Mouse (Mus musculus) embryo, embryonic 9.5 days (tissue): ENCODE data around the gene Col19a1.
"Not testable (repeated sequence)": the region's sequence is repeated elsewhere in the genome, so short reads cannot be mapped to it uniquely, and the experiment has no call there.

Source experiments
- DNase-seq: peaks from one replicate; pipeline ENCODE4 v3.0.0-alpha.2; 2017; ENCODE audit errors: extremely low spot score

Gene Col19a1

GRCm38 (mm10) chr1:24587141-24587541 is at the start of gene Col19a1:
Gene Col19a1, minus strand, starts transcription at chr1:24587472.
- DNase-seq: peak; percentile 55

GRCm38 (mm10) chr1:24633553-24634132 is 46.4 kb upstream of the Col19a1 start:
- peak; percentile 35 for DNase-seq

GRCm38 (mm10) chr1:24612556-24612955 is 25.3 kb upstream of the Col19a1 start:
- DNase-seq: not testable (repeated sequence)

GRCm38 (mm10) chr1:24595096-24595495 is 7.8 kb upstream of the Col19a1 start:
- DNase-seq: no peak

- peak; percentile 54 for DNase-seq
Observed at GRCm38 (mm10) chr1:24586370-24587140, 717 bp downstream of the Col19a1 start.

- DNase-seq: no peak
Observed at GRCm38 (mm10) chr1:24572602-24573001, 14.7 kb downstream of the Col19a1 start.

- DNase-seq: no peak
Observed at GRCm38 (mm10) chr1:24564113-24564512, 23.2 kb downstream of the Col19a1 start.

GRCm38 (mm10) chr1:24558005-24558404 is 29.3 kb downstream of the Col19a1 start:
- DNase-seq: no peak

GRCm38 (mm10) chr1:24553462-24553861 is 33.8 kb downstream of the Col19a1 start:
- peak; percentile 19 for DNase-seq

- DNase-seq: no peak
Observed at GRCm38 (mm10) chr1:24550560-24551280, 36.6 kb downstream of the Col19a1 start.

GRCm38 (mm10) chr1:24550031-24550430 is 37.2 kb downstream of the Col19a1 start:
- no peak for DNase-seq

- no peak for DNase-seq
Observed at GRCm38 (mm10) chr1:24549050-24549449, 38.2 kb downstream of the Col19a1 start.

GRCm38 (mm10) chr1:24547574-24547973 is 39.7 kb downstream of the Col19a1 start:
- DNase-seq: no peak

GRCm38 (mm10) chr1:24539852-24540251 is 47.4 kb downstream of the Col19a1 start:
- no peak for DNase-seq

- DNase-seq: no peak
Observed at GRCm38 (mm10) chr1:24527194-24527593, 60.1 kb downstream of the Col19a1 start.

GRCm38 (mm10) chr1:24517462-24517861 is 69.8 kb downstream of the Col19a1 start:
- no peak for DNase-seq

GRCm38 (mm10) chr1:24515341-24515740 is 71.9 kb downstream of the Col19a1 start:
- DNase-seq: no peak

GRCm38 (mm10) chr1:24511536-24511935 is 75.7 kb downstream of the Col19a1 start:
- no peak for DNase-seq

- DNase-seq: no peak
Observed at GRCm38 (mm10) chr1:24495400-24495799, 91.9 kb downstream of the Col19a1 start.

GRCm38 (mm10) chr1:24484161-24484560 is 103.1 kb downstream of the Col19a1 start:
- no peak for DNase-seq

- no peak for DNase-seq
Observed at GRCm38 (mm10) chr1:24471096-24471710, 116.1 kb downstream of the Col19a1 start.

- DNase-seq: no peak
Observed at GRCm38 (mm10) chr1:24470633-24471032, 116.6 kb downstream of the Col19a1 start.
